Mouse (Mus musculus): Measurements from ENCODE around the gene Dbndd2.
A peak's percentile ranks its signal among the peaks of the same experiment; 100 is the strongest.

Gene Dbndd2

GRCm38 (mm10) chr2:164500511-164500910, 14.6 kb downstream of the Dbndd2 start:
- DNase-seq (ENCODE audit: inconsistent ontology term): no peak

DNA sequence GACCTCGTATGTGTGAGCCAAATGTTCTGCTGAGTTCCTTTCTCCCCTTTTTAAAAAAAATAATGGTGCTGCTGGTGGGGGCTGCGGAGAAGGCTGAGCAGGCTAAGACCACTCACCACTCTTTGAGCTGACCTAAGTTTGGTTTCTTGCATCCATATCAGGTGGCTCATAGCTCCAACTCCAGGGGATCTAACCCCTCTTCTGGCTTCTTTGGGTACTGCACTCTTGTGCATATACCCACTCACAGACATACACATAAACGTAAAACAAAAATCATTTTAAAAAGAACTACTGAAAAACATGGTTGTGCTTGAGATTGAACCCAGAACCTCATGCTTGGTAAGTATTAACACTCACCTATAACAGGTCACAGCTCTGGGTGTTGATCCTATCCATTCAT, 19.0 kb downstream of the Dbndd2 start:
- no peak for DNase-seq (ENCODE audit: inconsistent ontology term)

- DNase-seq (ENCODE audit: inconsistent ontology term): no peak
Measured at GRCm38 (mm10) chr2:164505619-164506347, 19.9 kb downstream of the Dbndd2 start.

DNA sequence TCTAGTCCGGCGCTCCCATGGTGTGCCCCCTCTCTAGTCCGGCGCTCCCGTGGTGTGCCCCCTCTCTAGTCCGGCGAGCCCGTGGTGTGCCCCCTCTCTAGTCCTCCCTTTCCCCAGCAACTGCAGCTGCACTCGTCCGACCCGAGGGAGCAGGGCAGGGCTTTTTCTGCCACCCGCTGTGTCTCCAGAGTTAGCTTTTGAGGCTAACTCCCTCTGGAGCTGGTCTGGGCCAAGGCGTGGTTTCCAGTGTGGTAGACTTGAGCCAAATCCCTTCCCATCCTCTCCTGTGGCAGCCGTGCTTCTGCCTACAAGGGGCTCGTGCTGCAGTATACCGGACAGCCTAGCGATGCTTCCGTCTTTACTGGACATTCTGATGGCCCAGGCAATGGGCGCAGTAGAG, 21.9 kb downstream of the Dbndd2 start:
- no peak for DNase-seq (ENCODE audit: inconsistent ontology term)

GRCm38 (mm10) chr2:164510621-164511190, 24.8 kb downstream of the Dbndd2 start:
- DNase-seq (ENCODE audit: inconsistent ontology term): no peak

GRCm38 (mm10) chr2:164512121-164512909, 26.4 kb downstream of the Dbndd2 start:
- DNase-seq (ENCODE audit: inconsistent ontology term): no peak

- peak; percentile 93 for DNase-seq (ENCODE audit: inconsistent ontology term)
Measured at GRCm38 (mm10) chr2:164513389-164513788, 27.5 kb downstream of the Dbndd2 start.

- DNase-seq (ENCODE audit: inconsistent ontology term): no peak
Measured at GRCm38 (mm10) chr2:164514916-164515315, 29.0 kb downstream of the Dbndd2 start.

DNA sequence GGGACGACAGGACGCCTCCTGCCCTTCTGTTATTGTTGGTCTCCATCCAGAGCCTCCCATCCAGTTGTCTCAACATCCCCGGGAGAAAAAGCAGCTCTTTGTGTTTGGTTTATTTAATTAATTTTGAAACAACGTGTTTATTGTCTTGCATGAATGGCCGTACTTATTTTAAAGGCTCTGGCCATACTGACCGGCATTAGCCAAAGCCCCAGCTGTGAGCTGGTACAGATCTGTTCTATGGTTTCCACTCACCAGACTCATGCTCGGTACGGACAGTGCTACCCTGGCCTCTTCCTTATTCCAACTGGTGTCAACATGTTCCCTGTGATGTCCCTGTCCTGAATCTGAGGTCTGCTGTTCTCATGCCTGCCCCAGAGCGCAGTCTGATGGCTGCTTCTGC, 30.0 kb downstream of the Dbndd2 start:
- no peak for DNase-seq (ENCODE audit: inconsistent ontology term)

DNA sequence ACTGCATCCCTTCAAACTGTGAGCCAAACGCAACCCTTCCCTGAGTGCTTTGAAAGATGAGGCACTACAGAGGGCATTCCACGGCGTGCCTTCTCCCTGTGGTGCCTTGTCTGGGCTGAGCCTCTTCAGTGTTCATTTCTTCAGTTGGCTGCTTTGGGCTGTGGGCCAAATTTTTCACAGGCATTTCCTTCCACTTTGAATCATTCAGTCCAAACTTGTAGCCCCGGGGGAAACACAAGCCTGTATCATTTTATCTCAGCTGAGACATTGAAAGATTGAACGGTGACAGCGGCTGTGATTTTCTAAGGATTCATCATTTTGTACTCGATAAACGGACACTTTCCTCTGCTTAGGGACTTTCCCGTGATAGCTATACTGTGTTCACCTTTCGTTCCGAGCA, 30.7 kb downstream of the Dbndd2 start:
- DNase-seq (ENCODE audit: inconsistent ontology term): peak; percentile 48

DNA sequence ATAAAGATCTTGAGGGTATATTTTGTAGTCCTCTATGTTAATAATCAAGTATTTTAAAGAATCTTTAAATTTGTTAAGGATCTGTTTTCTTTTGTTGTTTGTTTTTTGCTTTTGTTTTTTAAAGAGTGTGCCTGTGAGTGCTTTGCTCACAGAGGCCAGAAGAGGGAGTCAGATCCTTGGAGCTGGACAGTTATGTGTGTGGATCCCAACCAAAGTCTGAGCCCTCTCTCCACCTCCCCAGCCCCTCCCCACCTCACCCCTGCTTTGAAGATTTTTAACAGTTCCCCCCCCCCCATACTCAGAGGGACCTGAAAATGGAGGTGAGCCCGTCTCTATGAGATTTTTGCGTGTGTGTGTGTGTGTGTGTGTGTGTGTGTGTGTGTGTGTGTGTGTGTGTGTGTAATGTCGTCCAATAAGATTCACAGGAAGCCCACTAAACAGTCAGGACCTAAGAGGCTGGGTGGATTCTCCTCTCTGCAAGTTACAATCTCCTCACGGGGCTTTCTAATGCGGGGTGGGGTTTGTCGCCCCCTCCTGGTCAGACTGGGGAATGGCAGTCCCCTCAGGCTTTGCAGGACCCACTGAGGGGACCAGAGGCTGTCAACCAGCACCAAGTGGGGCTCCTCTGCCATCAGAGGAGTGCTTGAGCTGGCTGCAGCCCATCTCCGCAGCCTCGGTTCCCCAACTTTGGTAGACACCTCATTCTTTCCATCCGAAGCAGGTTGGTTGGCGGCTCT, 31.7 kb downstream of the Dbndd2 start:
- peak; percentile 52 for DNase-seq (ENCODE audit: inconsistent ontology term)

DNA sequence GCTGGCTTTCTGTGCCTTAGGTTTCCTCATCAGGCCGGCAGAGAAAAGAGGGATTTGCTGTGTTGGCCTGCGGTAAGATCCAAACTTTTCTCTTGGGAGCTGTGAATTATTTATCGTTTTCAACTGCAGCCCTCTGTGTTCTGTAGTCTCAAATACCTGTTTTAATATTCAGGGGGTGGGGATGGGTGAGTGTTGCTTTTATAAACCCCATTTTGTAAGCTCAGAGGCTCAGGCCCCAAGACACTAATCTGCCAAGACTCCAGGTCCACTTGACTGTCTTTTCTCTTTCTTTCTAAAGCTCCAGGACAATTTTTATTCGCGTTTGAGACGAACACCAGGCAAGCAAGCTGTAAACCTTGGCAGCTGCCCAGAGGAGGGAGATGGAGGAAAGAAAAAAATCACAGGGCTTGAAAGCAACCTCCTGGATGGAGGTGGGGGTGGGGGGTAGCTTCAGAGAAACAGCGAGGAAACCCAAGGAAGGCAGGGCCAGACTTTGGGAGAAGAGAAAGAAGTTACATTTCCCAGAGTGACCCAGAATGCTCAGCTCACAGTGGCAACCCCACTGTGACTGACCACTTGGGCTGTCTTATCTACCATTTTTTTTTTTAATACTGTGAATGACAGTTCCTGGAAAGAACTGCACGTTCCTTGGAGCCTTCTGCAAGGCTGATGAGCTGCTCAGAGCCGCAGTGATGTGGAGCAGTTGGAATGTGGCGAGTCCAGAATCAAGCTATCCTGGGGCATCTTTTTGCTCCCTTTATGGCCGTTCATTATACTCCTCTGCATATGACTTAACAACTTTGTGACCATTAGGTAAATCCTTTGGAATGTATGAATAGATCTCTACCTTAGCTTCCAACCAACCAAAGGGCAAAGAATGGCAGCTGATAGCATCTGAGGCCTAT, 32.6 kb downstream of the Dbndd2 start:
- no peak for DNase-seq (ENCODE audit: inconsistent ontology term)

DNA sequence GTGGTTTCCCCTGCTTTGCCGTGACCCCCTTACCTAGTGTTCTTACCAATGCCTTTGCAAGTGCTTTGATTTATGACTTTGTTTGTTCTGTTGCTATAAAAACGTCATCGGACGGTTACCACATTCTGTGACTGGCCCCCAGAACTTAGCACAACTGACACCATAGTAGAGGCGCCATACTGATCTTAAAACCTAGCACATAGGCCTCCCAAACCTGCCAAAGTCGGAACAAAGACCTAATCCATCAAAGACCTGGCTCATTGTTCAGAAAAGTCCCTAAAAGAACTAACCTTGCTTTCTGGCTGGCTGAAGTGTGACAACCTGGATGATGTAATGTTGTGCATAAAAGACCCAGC, 33.2 kb downstream of the Dbndd2 start:
- DNase-seq (ENCODE audit: inconsistent ontology term): no peak

DNA sequence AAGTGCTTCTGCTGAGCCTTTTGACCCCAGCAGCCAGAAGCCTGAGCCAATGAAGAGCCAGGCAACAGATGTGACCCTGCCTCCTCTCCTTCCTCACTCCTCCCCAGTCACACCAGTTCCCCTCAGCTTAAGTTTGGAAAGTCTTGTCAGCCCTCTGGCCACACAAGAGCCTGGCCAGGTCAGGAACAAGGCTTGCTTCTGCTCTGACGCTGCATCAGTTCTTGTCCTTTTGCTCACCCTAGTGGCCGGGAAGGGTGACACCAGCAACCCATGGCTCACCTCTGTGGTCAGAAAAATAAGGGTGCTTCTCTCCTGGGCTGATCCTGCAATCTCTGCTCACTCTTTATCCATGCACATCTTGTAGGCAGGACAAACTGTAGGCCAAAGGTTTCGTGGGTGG, 34.9 kb downstream of the Dbndd2 start:
- peak; percentile 77 for DNase-seq (ENCODE audit: inconsistent ontology term)

DNA sequence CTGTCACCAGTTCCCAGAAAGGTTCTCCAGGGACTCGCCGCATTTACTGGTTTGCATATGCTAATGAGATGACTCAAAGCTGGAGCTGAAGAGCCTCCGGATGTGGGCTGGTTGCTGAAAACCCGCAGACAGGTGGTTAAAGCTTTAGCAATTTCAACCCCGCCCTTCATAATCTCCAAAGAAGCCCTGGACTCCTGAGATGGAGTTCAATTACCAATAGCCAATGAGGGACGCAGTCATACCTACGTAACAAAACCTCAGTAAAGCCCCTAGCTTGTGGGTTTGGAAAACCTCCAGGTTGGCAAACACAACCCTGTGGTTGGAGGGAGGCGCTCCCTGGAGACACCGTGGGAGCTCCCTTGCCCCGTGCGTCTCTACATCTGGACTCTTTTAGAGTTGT, 35.9 kb downstream of the Dbndd2 start:
- DNase-seq (ENCODE audit: inconsistent ontology term): peak; percentile 90

DNA sequence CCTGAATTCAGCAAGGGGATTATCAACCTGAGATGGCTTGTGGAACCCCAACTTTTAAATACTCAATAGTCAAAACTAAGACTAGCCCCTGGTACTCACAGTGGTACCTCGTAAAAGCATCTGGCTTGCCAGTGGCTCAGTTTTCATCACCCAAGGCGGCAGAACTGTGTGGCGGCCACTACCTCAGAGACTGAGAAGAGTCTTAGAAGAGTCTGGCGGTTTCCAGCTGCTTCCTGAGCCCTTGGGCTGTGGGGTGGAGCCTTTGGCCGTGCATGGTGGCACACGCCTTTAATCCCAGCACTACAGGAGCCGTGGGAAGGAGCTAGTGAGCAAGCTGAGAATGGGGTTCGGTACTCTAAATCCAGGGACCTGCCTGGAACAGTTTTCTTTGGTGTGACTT, 36.4 kb downstream of the Dbndd2 start:
- DNase-seq (ENCODE audit: inconsistent ontology term): no peak

DNA sequence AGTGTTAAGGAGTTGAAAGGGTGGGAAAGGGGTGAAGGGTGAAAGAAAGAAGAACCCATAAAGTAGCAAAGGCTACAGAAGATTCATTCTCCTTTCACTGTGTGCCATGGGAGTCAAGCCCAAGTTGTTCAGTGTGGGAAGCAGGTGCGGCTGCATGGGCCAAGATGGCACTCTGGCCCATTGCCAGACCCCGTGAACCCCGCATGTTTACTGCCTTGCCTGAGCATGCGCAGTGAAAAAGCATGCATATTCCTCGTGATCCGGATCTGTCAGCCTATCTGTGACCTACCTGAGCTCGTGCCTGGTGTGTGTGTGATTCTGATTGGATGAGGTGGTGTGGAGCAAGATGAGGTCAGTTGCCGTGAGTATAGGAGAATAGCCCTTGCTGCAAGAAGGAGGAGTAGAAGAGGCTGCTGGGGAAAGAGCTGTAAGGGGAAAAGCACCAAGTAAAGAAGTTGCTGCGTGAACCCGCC, 37.4 kb downstream of the Dbndd2 start:
- DNase-seq (ENCODE audit: inconsistent ontology term): no peak

DNA sequence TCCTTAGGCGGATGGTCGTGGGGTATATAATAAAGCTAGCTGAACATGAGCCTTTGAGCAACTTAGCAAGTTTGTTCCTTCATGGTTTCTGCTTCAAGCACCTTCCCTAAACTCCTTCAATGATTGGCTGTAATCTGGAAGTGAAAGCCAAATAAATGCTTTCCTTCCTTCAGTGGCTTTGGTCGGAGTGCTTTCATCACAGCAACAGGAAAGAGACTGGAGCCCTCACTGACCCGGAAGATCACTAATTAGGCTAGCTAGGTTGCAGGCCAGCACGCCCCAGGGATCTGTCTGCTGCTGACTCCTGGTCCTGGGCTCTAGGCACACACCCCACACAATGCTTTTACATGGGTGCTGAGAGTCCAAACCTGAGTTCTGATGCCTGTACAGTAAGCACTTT, 42.7 kb downstream of the Dbndd2 start:
- no peak for DNase-seq (ENCODE audit: inconsistent ontology term)

GRCm38 (mm10) chr2:164531169-164531568, 45.3 kb downstream of the Dbndd2 start:
- DNase-seq (ENCODE audit: inconsistent ontology term): peak; percentile 45

DNA sequence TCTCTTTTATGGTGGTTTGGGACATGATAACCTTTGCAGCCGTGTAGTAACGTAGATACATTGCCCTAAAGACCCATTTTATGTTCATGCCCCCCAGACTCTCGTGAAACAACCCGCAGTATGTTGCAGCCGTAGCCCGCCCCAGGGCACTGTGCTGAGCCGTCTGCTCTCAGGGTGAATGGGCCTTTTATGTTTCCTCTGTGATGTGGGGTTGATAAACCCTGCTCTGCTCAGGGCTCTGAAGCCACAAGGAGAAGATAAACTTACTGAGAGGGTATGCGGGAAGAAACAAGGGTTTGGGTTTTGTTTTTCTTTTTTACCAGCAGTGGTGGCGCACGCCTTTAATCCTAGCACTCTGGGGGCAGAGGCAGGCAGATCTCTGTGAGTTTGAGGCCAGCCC, 48.4 kb downstream of the Dbndd2 start:
- no peak for DNase-seq (ENCODE audit: inconsistent ontology term)

- DNase-seq (ENCODE audit: inconsistent ontology term): no peak
Measured at GRCm38 (mm10) chr2:164537003-164537402, 51.1 kb downstream of the Dbndd2 start.

Measured in Muller cell, postnatal 12 days (primary cell).